Mouse (Mus musculus) 3T3-L1 (cell line): ENCODE results near the gene Cadm1.

ENCODE experiments used
- DNase-seq: peaks from one replicate; pipeline ENCODE4 v3.0.0-alpha.2; 2015; ENCODE audit warnings: low read depth, low spot score

The Cadm1 gene

DNA sequence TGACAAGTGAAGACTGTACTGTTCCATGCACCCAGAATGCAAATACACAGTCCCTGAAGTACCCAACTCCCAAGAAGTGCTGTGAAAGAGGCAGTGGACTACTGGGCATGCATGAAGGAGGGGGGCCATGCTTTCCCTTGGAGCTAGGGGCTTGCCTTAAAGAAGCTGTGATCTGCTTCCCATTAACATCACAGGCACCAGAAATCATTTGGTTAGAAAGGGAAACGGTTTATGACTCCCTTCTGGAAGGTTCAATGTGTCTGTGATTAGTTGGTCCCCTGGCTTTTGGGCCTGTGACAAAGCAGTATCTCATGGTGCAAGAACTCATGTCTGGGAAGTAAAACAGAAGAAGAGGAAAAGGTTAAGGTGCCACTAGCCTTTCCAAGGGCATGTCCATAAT lies 336.0 kb downstream of the Cadm1 start:
- no peak for DNase-seq

DNA sequence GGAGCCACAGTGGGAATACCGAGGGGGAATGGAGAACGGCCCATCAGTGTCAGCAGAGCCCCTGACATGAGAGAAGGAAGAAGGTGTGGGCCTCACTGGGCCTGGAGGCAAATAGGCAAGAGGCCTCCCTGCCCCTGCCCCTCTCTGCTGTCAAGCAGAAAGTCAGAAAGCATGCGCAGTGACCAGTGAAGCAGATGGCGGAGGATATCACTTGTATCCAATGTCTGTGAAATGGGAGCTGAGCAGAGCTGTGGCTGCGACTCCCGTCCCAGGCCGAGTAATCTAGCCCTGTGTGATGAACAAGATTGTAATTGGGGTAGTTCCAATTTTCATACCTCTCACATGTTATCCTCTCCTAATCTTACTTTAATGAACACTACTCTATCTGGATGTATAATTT lies 337.5 kb downstream of the Cadm1 start:
- DNase-seq: no peak

DNA sequence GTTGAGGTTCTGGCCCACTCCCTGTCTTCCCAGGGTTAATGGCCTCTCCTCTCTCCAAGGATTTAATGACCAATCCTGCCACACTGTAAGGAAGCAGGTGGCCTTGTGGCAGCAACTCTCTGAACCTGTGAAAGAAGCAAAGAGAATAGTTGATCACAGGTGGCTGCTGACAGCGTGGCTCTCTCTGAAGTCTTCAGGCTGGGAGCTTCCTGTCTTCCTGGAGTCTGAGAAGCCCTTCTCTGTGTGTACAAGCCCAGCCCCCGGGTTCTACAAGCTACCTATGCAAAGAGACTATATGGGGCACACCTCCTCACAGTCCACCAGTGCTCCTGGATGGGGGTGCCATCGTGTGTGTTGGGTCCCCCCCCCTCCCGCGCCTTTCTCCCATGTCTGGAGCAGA lies 339.7 kb downstream of the Cadm1 start:
- DNase-seq: no peak

DNA sequence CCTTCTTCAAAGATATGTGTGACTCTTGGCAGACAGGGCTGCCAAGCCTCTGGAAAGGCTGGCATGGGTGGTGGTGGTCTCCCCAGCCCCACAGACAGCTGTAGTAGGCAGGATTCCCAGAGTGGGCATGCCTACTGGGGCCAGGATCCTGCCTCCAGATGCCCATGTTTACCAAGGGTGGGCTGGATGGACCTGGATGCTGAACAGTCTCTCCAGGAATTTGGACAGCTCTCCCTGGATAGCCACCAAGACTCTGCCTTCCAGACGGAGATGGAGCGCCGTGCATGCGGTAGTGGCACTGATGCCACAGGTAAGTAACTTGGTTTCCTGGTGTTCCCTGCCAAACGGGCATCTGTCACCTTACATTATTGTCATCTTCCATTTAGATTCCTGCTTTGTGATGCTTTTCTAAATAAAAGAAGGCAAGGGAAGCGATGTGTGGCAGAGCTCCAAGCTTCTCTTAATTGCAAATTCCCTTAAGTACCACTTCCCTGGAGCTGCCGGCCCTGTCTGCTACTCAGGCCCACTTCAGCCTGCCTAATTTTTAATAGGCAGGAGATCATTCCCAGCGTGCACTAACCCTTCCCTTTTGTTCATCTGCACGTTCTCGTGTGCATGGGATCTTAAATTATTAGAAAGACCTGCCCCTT lies 346.7 kb downstream of the Cadm1 start:
- no peak for DNase-seq

DNA sequence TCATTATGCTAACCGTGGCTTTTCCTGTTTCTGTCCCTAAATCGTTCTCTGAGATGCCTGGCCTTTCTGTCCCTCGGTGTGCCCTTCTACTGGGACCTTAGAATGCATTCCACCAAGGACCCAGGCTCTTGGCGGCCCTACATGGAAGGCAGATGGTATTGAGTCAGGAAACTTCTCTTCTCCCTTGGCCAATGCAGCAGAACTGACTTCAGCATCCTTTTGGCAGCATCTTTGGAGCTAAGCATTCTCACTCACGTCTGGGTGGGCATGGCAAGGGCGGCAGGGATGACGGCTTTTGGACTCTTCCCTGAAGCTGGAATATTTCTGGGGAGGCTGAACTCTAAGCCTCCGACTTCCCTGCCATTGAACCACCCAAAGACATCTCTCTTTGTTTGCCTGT lies 350.2 kb downstream of the Cadm1 start:
- no peak for DNase-seq

DNA sequence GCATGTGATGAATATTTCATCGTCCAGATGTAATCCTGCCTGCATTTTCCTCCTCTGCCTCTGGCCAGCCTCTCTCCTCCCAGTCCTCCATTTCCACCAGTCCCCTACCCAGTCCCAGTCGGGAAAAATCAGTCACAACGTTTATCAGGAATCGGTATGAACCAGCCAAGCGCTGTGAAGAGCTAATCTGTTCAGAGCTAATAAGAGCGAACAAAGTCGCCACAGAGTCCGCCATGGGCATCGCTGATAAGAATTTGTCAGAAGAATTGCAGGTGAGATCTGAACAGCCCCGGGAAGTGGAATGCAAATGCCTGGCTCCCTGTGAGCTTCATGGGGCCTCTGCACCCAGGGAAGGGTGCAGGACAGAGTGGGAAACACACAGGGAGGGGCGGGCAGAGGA lies 352.4 kb downstream of the Cadm1 start:
- no peak for DNase-seq

DNA sequence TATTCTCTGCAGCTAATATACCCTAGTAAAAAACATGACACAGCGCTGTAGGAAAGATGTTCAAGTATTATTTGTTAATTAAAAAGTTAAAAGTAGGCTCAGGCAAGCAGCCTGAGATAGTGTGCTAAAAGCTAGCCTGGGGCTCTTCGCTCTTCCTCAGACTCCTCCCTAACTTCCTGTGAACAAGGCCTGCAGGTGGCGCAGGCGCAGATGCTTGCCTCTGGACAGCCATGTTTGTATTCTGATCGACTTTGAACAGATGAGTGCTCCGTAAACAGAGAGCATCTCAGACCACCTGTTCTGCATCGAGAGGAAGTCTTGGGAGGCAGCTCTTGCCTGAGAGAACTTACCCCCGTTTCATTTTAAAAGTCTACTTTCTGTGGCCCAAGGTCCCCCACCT lies 361.7 kb downstream of the Cadm1 start:
- DNase-seq: no peak

DNA sequence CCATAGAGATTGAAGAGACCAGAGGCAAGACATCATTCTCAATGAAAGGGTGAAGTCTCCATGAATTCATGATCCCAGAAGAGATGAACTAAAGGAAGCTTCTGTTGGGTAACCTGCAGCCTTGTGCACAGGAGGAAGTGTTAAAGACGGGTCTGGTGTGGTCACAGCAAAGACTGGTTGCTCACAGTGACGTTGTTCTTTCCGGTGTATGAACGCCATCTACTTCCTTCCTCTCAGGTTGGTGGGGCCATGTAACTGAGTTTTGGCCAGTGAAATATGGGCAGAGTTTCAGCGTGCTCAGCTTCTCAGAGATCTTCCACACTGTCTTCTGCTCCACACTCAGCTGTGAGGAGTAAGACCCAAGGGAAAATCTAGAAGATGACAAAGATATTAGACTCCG lies 363.0 kb downstream of the Cadm1 start:
- DNase-seq: no peak

DNA sequence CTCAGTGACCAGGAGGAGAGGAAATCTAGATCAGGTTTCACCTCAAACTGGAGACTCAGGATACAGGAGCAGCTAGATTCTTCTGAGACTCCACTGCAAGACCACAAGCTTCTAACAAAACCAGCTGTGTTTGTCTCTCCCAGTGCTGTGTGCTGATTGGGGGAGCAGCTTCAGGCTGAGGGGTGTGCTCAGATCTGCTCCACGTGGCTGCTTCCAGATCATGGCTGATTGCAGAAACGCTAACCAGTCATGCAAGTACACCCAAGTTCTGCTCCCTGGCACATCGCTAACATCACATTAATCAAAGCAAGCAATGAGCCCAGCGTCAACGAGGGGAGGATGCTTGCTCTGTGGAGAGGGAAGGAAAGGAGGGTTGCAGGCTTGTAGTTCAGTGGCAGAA lies 364.1 kb downstream of the Cadm1 start:
- no peak for DNase-seq

DNA sequence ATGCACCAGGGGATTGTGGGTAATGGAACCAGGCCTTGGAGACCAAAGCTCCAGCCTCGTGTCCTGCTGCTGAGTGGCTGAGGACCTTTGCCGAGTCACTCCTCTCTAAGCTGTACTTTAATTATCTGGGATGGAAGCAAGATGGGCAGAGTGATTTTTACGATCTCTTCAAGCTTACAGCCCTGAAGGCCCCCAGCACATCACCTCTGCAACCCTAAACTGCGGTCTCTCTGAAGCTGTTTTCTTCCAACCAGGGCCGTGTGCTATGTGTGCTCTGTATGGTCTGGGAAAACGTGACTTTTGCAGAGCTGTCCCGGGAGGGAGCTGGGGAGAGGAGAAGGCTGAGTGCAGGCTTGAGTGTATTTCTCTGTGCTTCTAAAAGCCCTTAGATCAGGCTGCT lies 364.7 kb downstream of the Cadm1 start:
- DNase-seq: no peak

DNA sequence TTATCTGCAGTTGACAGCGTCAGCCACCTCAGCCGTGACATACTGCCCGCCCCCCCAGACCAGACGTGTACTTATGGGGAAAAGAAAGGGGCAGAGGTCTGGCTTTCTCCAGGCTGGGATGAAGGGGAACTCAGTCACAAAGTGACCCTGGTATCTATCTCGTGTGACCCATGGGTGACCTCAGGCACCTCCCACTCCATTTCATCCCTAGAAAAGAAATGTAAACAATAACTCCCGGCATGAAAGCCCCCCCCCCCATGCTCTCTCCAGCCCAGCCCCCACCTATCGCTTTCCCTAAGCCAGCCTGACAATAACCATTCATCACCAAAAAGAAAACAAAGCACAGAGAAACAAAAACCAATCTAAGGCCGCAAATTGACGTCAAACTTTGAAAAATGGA lies 365.1 kb downstream of the Cadm1 start:
- no peak for DNase-seq

DNA sequence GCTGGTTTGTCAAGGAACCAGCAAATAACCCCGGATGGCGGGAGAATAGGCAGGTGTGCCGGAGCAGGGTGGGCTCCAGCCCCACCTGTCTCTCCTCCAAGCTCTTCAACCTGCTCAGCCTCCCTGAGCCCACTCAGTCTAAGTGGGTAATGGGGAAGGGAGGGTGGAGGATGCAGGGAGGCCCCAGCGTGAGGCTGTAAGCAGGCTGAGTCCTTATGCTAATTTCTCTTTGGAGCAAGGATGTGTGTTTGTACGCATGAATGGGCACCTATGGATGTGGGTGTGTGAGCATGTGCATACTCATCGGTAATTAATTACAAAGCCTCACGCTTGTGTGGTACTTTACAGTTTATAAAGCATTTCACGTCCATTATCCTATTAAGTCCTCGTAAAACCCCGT lies 370.8 kb downstream of the Cadm1 start:
- no peak for DNase-seq

DNA sequence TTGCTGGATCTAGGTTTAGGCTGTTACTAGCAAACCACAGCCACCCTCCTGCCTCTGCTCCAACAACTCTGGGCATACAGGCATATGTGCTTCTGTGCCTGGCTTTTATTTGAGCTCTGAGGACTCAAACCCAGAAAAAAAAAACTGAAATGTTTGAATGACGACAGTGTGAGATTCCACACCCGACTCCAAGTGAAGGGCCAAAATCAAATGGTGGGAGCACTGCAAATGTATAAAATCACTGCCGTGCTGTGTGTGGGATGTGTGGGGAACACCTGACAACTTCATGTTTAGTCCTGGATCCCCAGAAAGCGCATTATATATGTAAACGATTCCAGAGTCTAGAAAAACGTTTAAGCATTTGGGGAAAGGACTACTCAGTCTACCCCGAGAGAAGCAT lies 373.7 kb downstream of the Cadm1 start:
- no peak for DNase-seq

DNA sequence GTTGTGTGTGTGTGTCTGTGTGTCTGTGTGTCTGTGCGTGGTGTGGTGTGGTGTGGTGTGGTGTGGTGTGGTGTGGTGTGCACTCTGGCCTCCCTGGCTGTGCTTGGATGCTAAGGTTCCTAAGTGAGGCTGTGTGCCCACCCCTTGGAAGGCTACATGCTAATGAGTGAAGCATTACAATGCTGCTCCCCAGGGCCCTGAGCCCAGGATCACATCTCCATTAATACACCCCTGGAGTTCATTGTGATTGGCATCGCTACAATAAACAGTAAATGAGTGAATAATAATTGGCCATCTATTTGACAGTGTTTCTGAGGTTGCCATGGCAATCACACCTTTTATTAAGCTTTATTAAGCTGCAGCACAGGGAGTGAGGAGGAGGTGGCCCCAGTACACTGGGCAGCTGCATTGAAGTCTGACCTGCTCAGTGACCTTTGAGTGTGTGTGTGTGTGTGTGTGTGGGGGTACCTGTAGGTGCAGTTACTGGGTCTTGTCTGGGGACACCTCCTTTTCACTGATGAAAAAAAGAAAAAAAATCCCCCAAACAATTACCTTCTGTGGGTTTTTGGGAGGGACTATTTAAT lies 374.5 kb downstream of the Cadm1 start:
- DNase-seq: no peak

DNA sequence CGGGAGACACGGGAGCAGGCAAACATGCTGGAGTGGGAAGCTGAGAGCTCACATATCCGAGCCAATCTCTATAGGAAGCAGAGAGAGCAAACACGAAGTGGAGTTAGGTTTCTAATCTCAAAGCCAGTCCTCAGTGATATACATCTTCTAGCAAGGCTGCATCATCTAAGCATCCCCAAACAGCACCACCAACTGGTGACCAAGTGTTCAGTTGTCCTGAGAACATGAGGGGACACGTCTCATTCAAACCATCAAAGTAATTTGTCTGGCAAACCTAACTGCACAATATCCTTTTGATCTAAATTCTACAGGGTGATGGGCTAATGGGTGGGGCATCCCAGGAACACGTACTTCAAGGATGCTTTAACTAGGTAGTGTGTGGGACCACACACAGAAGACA lies 376.5 kb downstream of the Cadm1 start:
- DNase-seq: no peak
